Mouse (Mus musculus) limb, embryonic 12.5 days (tissue): ENCODE results near the gene Mybpc3. TPM values are rescaled to one million over a fixed set of nuclear protein-coding genes. Genes with fewer than 3 reads are reported as not detected.
A peak's percentile ranks its signal among the peaks of the same experiment; 100 is the strongest.

Experiments used
- ATAC-seq: fragments of 200-750 bp; cut with Nextera tagmentation; 2 replicates; pipeline ENCODE4 v1.8.0; 2017; ENCODE audit warnings: low read depth, moderate TSS enrichment; ENCODE audit not compliant: insufficient number of reproducible peaks, insufficient read depth, low FRiP score, low TSS enrichment
- H3K27ac ChIP-seq: fragments of 300-500 bp; sonication (generic); 2 replicates; pipeline ENCODE4 v1.5.1; 2016; ENCODE audit warnings: mild to moderate bottlenecking, moderate library complexity
- H3K27me3 ChIP-seq: fragments of 300-500 bp; sonication (generic); 2 replicates; pipeline ENCODE4 v1.6.1; 2016; ENCODE audit warnings: mild to moderate bottlenecking, moderate library complexity
- H3K36me3 ChIP-seq: fragments of 300-500 bp; sonication (generic); 2 replicates; pipeline ENCODE4 v1.6.1; 2016; ENCODE audit warnings: mild to moderate bottlenecking, moderate library complexity
- H3K4me1 ChIP-seq: fragments of 300-500 bp; sonication (generic); replicated peaks from 2 replicates; pipeline ENCODE4 v1.6.1; 2016
- H3K4me2 ChIP-seq: fragments of 300-500 bp; sonication (generic); 2 replicates; pipeline ENCODE4 v1.6.1; 2016; ENCODE audit warnings: mild to moderate bottlenecking, moderate library complexity
- H3K4me3 ChIP-seq: fragments of 300-500 bp; sonication (generic); replicated peaks from 2 replicates; pipeline ENCODE4 v1.5.1; 2016; ENCODE audit warnings: mild to moderate bottlenecking
- H3K9ac ChIP-seq: fragments of 300-500 bp; sonication (generic); replicated peaks from 2 replicates; pipeline ENCODE4 v1.6.1; 2016; ENCODE audit warnings: mild to moderate bottlenecking, moderate library complexity
- H3K9me3 ChIP-seq: fragments of 300-500 bp; sonication (generic); 2 replicates; pipeline ENCODE4 v1.6.1; 2016; ENCODE audit warnings: mild to moderate bottlenecking, moderate library complexity
- WGBS: fragments of 180-500 bp; shearing (Covaris S2); methylation state at CpG from one replicate; pipeline ENCODE4 v1.1.7; 2016; 5-methylcytosine and 5-hydroxymethylcytosine counted together
- polyA plus RNA-seq: library from polyadenylated mRNA; unstranded; fragments of >200 nt; fragmentation: Nextera tagmentation; extraction: Ambion mirVana; gene quantifications from 2 replicates; pipeline ENCODE4 v1.2.1, GENCODE M21; 2016

Gene Mybpc3
- 0.09 and 0.12 TPM in 2 replicates for polyA plus RNA-seq

DNA sequence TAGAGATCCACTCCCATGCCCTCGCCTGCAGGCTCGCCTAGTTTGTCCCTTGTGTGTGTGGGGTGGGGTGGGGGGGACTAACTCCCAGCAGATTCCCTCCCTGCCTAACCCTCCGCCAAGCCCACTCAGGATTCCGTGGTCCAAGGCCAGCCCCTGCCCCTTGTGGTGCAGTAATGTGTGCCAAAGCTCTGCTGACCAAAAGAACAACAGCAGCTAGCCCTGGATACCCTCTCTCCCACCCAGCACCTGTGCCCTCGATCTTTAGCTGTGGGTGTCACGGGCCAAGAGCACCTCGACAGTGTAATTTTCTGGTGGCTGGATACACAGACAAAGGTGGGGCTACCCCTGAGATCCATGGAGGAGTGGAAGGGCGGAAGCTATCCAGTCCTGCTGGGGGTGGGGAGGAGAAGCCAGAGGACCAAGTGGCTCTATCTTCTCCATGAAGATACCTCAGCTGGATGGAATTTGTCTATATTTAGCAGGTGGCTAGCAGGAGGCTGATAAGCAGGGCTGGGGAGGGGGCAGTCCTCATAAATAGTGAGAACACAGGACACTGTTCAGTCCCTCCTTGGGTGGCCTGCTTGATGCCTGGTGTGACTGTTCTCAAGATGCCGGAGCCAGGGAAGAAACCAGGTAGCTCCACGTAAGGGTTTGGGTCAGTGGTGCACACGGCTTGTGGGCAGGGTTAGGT is at the start of gene Mybpc3:
Gene Mybpc3 (plus strand): TSS at position 560 of the 691 bp plus-strand sequence.
- H3K27me3 ChIP-seq = peaks cover 44% of the 10 kb centered on the region
- H3K4me2 ChIP-seq = no peak within 1 kb of the TSS
- 74% methylated on average over 11 of the region's 11 CpGs for WGBS
- no peak within 1 kb of the TSS for H3K27ac ChIP-seq
- ATAC-seq = no peak
- H3K9me3 ChIP-seq = no peaks in the 10 kb centered on the region
- H3K4me1 ChIP-seq = peaks cover 12% of the 10 kb centered on the region; the same call in 1 of the 2 replicates
- no peak within 1 kb of the TSS for H3K9ac ChIP-seq
- H3K4me3 ChIP-seq = no peak within 1 kb of the TSS
- no peaks in the 10 kb centered on the region for H3K36me3 ChIP-seq

DNA sequence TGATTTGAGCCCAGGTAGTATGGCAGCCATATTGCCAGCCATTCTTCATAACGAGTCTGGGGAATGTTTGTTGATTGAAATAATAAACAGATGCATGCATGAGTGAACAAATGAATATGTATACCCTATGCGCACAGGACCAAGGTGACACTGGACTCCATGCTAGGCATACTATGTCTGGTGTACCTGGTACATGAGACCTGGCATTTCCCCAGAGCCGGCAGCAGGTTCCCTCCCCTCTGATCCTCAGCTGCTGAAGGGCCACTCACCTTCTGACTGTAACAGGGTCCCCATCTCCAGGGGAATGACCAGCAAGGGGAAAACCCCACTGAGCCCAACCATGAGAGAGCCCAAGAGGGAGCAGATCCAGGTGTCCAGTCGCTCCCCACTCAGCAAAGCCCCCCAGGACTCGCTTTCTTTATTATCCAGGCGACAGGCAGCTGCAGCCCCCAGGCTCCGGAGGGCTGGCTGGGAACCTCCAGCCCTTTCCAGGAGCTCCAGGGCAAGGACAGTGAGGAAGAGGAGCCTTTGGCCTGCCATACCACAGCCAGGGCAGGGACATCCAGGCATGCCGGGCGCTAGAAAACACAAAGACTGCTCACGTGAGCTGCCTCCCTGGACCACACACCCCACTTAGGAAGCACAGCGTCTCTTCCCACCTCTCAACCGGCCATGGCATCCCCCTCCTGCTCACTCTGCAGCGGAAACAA is 49.6 kb upstream of the Mybpc3 start:
- Histone ChIP-seq H3K4me3 (peak overlapping the region; percentile 64), H3K9ac (peak overlapping the region; percentile 73), H3K27ac (0 out of 2 replicates have a peak overlapping the region, but pooled peaks have one; percentile 23), H3K9me3 (no peaks in the 10 kb centered on the region), H3K27me3 (no peaks in the 10 kb centered on the region), H3K36me3 (peaks cover 45% of the 10 kb centered on the region), H3K4me2 (peak overlapping the region; percentile 86), H3K4me1 (peaks cover 24% of the 10 kb centered on the region)
- 62% methylated on average over 13 of the region's 13 CpGs for WGBS
- no peak for ATAC-seq

DNA sequence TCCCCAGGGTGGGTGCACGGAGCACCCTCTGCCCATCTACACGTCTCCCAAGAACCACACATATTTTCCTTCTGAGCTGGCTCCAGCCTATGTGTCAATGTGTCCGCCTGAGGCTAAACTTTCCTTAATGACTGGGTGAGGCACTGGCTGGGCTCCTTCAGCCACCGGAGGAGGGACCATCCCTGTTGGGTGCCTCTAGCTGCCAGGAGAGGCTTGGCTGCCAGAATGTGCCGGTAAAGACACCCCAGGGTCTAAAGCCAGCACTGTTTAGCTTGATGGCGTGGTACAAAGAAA is 49.1 kb upstream of the Mybpc3 start:
- H3K27me3 ChIP-seq = no peaks in the 10 kb centered on the region
- ATAC-seq = no peak
- WGBS = 39% methylated on average over 6 of the region's 6 CpGs
- peak overlapping the region; percentile 73 for H3K9ac ChIP-seq
- H3K27ac ChIP-seq = 0 out of 2 replicates have a peak overlapping the region, but pooled peaks have one; percentile 23
- H3K36me3 ChIP-seq = peaks cover 40% of the 10 kb centered on the region
- H3K9me3 ChIP-seq = no peaks in the 10 kb centered on the region
- H3K4me1 ChIP-seq = peaks cover 24% of the 10 kb centered on the region
- peak overlapping the region; percentile 86 for H3K4me2 ChIP-seq
- H3K4me3 ChIP-seq = peak overlapping the region; percentile 64

DNA sequence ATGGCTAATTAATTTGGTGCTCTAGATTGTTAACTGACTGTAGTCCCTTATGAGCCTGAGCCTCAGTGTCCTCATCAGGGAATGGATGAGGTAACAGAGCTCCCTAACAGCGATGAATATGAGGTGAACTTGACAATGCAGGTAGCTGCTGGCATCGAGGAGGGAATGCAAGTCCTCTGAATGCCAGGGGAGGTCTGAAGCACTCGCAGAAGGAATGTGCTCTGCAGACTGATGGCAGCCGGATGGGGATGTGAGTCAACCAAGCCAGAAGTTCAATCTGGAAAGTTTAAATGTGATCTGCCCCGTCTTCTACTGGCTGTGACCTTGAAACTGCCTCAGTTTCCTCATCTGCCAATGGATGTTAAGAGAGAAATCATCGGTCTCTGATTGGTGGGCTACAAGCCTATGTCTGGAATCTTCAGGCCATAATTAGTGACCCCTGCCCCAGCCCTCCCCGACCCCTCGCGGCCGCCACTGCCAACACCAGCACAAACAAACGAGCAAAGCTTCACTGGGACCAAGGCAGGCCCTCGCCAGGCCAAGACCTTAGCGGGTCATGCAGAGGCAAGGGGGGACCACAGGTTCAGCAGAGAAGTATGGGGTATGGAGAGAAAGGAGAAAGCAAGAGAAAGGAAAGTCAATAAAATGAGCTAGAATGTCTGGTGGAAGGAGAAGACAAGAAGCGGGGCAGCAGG is 48.5 kb upstream of the Mybpc3 start:
- H3K4me3 ChIP-seq = peak overlapping the region; percentile 64
- no peaks in the 10 kb centered on the region for H3K9me3 ChIP-seq
- peak; percentile 2; the same call in 1 of the 2 replicates for ATAC-seq
- peak overlapping the region; percentile 73 for H3K9ac ChIP-seq
- H3K36me3 ChIP-seq = peaks cover 33% of the 10 kb centered on the region
- H3K4me2 ChIP-seq = peak overlapping the region; percentile 86
- WGBS = 9% methylated on average over 14 of the region's 14 CpGs
- H3K27me3 ChIP-seq = no peaks in the 10 kb centered on the region
- peak overlapping the region; percentile 85 for H3K27ac ChIP-seq
- H3K4me1 ChIP-seq = peaks cover 24% of the 10 kb centered on the region

DNA sequence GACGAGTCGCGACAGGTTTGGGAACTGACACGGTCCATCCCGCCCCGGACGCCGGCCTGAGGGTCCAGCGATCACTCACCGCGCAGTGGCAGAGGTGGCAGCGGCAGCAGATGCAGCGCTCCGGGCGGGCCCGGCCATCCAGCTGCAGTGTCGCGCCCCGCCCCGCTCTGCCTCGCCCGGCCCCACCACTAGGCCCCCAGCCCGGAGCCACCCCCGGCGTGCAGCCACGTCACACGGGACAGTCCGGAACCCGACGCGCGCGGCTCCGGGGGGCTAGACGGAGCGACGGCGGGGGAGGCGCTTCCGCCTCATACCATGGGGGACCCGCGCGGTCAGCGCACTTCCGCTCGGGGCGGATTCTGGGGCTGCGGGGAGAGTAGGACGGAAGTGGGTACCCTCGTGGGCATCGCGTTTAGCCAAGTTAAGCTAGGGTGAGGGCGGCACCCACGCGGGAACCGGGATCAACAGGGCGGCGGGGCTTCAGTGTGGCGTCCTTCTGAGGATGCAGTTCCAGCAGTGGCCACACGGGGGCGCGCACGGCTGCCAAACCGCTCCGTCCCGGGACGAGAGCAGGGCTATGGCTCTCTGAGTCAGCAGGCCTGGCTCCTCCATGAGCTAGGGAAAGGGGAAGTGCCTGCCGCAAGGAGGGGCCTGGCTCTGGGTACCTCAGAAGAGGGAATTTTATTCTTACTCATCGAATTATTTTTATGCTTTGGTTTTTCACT is 47.7 kb upstream of the Mybpc3 start, which contains the start of gene Slc39a13:
Gene Slc39a13 (minus strand): TSS at position 342 of the 725 bp plus-strand sequence.
- peak within 1 kb of the TSS; percentile 64 for H3K4me3 ChIP-seq
- WGBS = under 1% methylated on average over 68 of the region's 69 CpGs

DNA sequence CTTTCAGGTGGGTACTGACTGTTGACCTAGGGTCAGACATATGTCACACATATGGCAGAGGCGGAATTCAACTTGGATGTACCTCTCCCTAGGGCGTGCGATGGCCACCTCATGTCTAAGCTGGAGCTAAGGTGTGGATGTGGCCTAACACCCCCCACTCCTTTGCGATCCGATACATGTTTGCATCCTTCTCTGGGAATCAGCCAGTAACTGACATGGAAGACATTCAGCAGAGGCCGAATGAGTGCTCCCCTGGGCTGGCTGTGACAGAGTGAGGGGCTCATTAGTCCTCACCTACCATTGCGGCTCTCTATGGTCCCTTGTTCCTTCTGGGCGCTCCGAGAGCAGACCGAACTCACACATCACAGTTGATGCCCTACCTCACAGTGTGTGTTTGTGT is 46.9 kb upstream of the Mybpc3 start:
- Histone ChIP-seq H3K27me3 (no peaks in the 10 kb centered on the region), H3K27ac (peak overlapping the region; percentile 85), H3K9me3 (no peaks in the 10 kb centered on the region), H3K9ac (peak overlapping the region; percentile 73), H3K4me3 (peak overlapping the region; percentile 64), H3K36me3 (peaks cover 17% of the 10 kb centered on the region), H3K4me2 (peak overlapping the region; percentile 86), H3K4me1 (peaks cover 24% of the 10 kb centered on the region)
- 84% methylated on average over 10 of the region's 10 CpGs for WGBS
- ATAC-seq = 0 out of 2 replicates have a peak, but pooled peaks have one; percentile 2

More for the DNA sequence above, 47.7 kb upstream of the Mybpc3 start, which contains the start of gene Slc39a13:
- H3K9ac ChIP-seq = peak within 1 kb of the TSS; percentile 73
- H3K4me2 ChIP-seq = peak within 1 kb of the TSS; percentile 86
- H3K27me3 ChIP-seq = no peaks in the 10 kb centered on the region
- peak within 1 kb of the TSS; percentile 85 for H3K27ac ChIP-seq
- peaks cover 25% of the 10 kb centered on the region for H3K36me3 ChIP-seq
- peak; percentile 97 for ATAC-seq
- no peaks in the 10 kb centered on the region for H3K9me3 ChIP-seq
- H3K4me1 ChIP-seq = peaks cover 24% of the 10 kb centered on the region

DNA sequence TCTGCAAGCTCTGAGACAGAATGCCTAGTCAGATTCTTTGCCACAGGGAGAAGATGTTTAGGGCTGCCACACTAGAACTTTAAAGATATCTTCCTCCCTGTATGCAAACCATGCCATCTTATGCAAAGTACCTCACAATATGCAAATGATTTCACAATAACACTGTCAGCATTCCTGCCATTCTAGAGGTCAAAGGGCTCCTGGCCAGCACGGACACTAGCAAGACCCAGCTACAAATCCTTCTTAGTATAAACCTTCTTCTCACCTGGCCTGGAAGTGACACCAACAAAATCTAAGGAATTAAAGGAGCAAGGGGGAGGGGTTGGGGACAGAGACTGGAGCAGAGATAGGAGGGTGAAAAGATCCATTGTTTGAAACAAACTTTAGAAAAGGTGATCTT is 45.9 kb upstream of the Mybpc3 start:
- no peak overlapping the region for H3K9ac ChIP-seq
- ATAC-seq = no peak
- no peaks in the 10 kb centered on the region for H3K9me3 ChIP-seq
- H3K4me2 ChIP-seq = no peak overlapping the region
- H3K27me3 ChIP-seq = no peaks in the 10 kb centered on the region
- H3K27ac ChIP-seq = no peak overlapping the region
- peaks cover 24% of the 10 kb centered on the region for H3K4me1 ChIP-seq
- no peak overlapping the region for H3K4me3 ChIP-seq
- H3K36me3 ChIP-seq = peaks cover 8% of the 10 kb centered on the region; the same call in 1 of the 2 replicates
- WGBS = 23% methylated on average over 1 of the region's 1 CpGs

DNA sequence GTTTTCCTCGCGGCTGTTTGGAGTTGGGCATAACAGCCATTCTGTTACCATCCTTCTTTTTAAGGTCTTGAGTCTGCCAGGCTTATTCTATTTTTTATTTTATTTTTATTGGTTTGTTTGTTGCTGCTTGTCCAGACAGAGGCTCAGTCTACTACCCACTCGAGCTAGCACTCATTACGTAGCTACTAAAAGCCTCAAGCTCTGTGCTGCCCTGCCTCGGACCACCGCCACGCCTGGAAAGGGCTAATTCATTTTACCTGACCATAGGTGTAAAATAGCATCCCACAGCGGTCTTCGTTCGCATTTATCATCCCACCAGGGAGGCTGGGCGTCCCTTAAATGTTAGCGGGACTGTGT is 40.0 kb upstream of the Mybpc3 start:
- Histone ChIP-seq H3K27me3 (0 out of 2 replicates have a peak, but pooled peaks cover 10% of the 10 kb centered on the region), H3K4me2 (peak overlapping the region; percentile 99), H3K9me3 (no peaks in the 10 kb centered on the region), H3K9ac (peak overlapping the region; percentile 79; the same call in 1 of the 2 replicates), H3K27ac (no peak overlapping the region), H3K36me3 (no peaks in the 10 kb centered on the region), H3K4me3 (peak overlapping the region; percentile 62), H3K4me1 (peaks cover 13% of the 10 kb centered on the region)
- 12% methylated on average over 12 of the region's 12 CpGs for WGBS
- no peak for ATAC-seq

DNA sequence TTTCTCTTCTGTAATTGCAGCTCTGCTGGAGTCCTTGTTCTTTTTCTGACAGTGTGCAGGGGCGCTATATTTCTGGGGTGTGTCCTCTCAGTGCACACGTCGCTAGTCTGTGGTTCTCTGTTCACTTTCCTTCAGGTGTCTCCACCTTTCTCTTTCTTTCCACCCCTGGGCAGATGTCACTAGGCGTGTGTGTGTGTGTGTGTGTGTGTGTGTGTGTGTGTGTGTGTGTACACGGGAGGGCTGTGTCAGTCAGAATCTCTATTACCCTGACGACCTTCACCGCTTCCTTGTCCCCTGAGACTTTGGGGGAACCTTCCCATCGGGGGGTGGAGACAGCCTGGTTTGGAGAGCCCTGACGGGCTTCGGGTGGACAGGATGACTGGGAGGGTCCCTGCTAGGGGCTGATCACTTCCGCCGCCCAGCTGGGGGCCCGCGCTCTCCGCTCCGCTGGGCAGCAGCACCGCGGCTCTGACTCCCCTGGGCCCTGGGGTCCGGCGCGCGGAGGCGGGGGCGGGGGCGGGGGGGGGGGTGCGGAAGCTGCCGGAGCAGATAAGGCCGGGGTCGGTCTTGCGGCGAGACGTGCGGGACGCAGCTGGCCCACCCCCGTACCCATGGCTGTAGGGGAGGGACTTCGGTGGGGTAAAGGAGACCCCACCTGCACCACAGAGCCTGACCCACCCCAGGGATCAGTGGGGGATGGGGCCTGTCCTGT is 39.5 kb upstream of the Mybpc3 start:
- H3K4me3 ChIP-seq = peak overlapping the region; percentile 62
- H3K27me3 ChIP-seq = 0 out of 2 replicates have a peak, but pooled peaks cover 10% of the 10 kb centered on the region
- peaks cover 15% of the 10 kb centered on the region for H3K4me1 ChIP-seq
- ATAC-seq = no peak
- no peak overlapping the region for H3K27ac ChIP-seq
- H3K4me2 ChIP-seq = peak overlapping the region; percentile 99
- H3K9ac ChIP-seq = peak overlapping the region; percentile 79
- H3K9me3 ChIP-seq = no peaks in the 10 kb centered on the region
- no peaks in the 10 kb centered on the region for H3K36me3 ChIP-seq
- 2% methylated on average over 31 of the region's 36 CpGs for WGBS

DNA sequence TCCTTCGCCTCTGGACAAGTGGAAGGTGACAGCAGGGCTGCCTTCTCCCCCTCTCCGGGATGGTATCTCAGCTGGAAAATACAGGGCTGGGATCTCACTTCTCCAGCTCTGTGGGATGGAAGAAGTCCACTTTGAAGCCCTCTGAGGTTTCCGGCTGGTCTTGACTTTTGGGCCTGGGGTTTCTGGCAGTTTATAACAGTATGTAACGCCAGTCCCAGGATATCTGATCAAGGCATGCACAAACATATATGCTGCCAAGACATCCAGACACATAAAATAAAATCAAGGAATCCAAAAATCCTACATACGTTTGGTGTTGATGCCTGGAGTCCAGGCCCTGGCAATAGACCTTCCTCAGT is 38.9 kb upstream of the Mybpc3 start:
- Histone ChIP-seq H3K4me2 (peak overlapping the region; percentile 99), H3K4me1 (peaks cover 15% of the 10 kb centered on the region), H3K9me3 (no peaks in the 10 kb centered on the region), H3K27ac (no peak overlapping the region), H3K9ac (peak overlapping the region; percentile 79), H3K27me3 (0 out of 2 replicates have a peak, but pooled peaks cover 10% of the 10 kb centered on the region), H3K4me3 (peak overlapping the region; percentile 62), H3K36me3 (no peaks in the 10 kb centered on the region)
- no peak for ATAC-seq
- 28% methylated on average over 5 of the region's 5 CpGs for WGBS
